ENCODE assay signal across 7 mouse cellular contexts in the genomic region with DNA sequence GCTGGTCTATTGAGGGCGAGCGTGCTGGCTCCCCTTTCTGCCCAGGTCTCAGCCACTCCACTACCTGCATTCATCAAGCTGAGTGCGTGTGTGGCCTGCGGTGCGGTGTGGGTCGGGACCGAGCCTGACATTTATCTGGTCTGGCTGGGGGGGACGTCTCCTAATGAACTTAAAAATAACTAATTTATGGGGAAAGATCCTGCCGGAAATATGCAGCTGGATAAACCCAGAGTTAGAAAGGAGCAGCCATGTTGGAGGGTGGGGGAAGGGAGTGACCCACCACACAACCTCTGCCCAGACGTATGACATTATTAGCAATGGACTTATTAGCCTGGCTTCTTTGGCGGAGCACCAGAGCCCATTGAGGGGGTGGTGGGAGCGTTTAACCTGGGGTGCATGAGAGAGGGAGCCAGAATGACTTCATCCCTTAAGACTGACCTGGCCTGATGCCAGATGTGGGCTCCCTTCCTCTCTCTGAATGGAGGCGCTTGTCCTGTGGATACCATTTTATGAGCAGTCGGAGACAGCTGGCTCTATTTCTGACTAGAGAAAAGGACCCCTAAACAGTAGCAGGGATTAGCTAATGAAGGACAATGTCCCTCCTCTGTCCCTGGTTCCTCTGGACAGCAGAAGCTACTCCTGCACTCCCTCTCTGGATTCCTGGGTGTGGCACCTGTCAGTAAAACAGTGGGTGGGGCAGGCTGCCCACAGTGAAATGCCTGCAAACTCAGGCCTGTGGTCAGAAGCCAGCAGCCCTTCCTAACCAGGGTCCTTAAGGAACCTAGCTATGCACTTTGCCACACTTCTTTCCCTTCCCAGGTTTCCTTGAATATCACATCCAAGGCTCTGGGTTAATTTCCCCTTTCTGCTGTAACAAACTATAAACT. TPM values are rescaled to one million over a fixed set of nuclear protein-coding genes. Genes with fewer than 3 reads are reported as not detected.
DNase-seq lines count a peak whose midpoint lies in the region; ATAC-seq and TF ChIP-seq lines count a peak whose summit lies in the region.

No protein-coding gene starts in this region.

- no peaks in the 10 kb centered on the region for H3K9me3 ChIP-seq in embryonic facial prominence, embryonic 10.5 days
- H3K9me3 ChIP-seq in heart, postnatal 0 days (replicated peaks; ENCODE audit: control insufficient read depth, low read length): no peaks in the 10 kb centered on the region
- H3K9me3 ChIP-seq in limb, embryonic 11.5 days (ENCODE audit: control insufficient read depth, low read length): no peaks in the 10 kb centered on the region
- H3K9me3 ChIP-seq in midbrain, embryonic 13.5 days: no peaks in the 10 kb centered on the region

- H3K4me1 ChIP-seq in embryonic facial prominence, embryonic 10.5 days: peaks cover 66% of the 10 kb centered on the region
- H3K4me1 ChIP-seq in heart, postnatal 0 days (ENCODE audit: control insufficient read depth, insufficient read depth): peaks cover 32% of the 10 kb centered on the region
- peaks cover 20% of the 10 kb centered on the region for H3K4me1 ChIP-seq in limb, embryonic 11.5 days (ENCODE audit: control insufficient read depth, insufficient read depth, low read length)
- H3K4me1 ChIP-seq in midbrain, embryonic 13.5 days (replicated peaks): peaks cover 57% of the 10 kb centered on the region

- H3K27me3 ChIP-seq in embryonic facial prominence, embryonic 10.5 days (replicated peaks; ENCODE audit: low read depth, poor library complexity, severe bottlenecking): peaks cover 55% of the 10 kb centered on the region
- no peaks in the 10 kb centered on the region for H3K27me3 ChIP-seq in heart, postnatal 0 days (ENCODE audit: control insufficient read depth, insufficient read depth, low read length)
- peaks cover 6% of the 10 kb centered on the region for H3K27me3 ChIP-seq in limb, embryonic 11.5 days (ENCODE audit: control insufficient read depth, insufficient read depth, low read length)
- peaks cover 52% of the 10 kb centered on the region for H3K27me3 ChIP-seq in midbrain, embryonic 13.5 days

- peak overlapping the region; percentile 18 for H3K9ac ChIP-seq in heart, postnatal 0 days (replicated peaks; ENCODE audit: low read depth, low read length)
- 0 out of 2 replicates have a peak overlapping the region, but pooled peaks have one; percentile 4 for H3K9ac ChIP-seq in limb, embryonic 11.5 days (ENCODE audit: low read length)
- H3K9ac ChIP-seq in midbrain, embryonic 13.5 days (replicated peaks): no peak overlapping the region

- peak overlapping the region; percentile 63 for H3K4me2 ChIP-seq in heart, postnatal 0 days (ENCODE audit: low read depth, low read length)
- peak overlapping the region; percentile 12; the same call in 1 of the 2 replicates for H3K4me2 ChIP-seq in limb, embryonic 11.5 days (ENCODE audit: low read depth, severe bottlenecking)
- peak overlapping the region; percentile 25 for H3K4me2 ChIP-seq in midbrain, embryonic 13.5 days (replicated peaks)

- ATAC-seq in heart, postnatal 0 days (ENCODE audit: insufficient read depth, low read depth): no peak
- ATAC-seq in limb, embryonic 11.5 days (ENCODE audit: insufficient number of reproducible peaks, low FRiP score, low TSS enrichment, low read depth): no peak
- ATAC-seq in midbrain, embryonic 13.5 days: peak; percentile 2; the same call in 1 of the 2 replicates

- H3K36me3 ChIP-seq in embryonic facial prominence, embryonic 10.5 days (replicated peaks): peaks cover 23% of the 10 kb centered on the region
- H3K36me3 ChIP-seq in heart, postnatal 0 days (replicated peaks; ENCODE audit: control insufficient read depth, insufficient read depth, low read length): peaks cover 38% of the 10 kb centered on the region
- no peaks in the 10 kb centered on the region for H3K36me3 ChIP-seq in limb, embryonic 11.5 days (ENCODE audit: control insufficient read depth, insufficient read depth, low read length)
- peaks cover 3% of the 10 kb centered on the region for H3K36me3 ChIP-seq in midbrain, embryonic 13.5 days

- peak; percentile 75 for DNase-seq in MN1 (ENCODE audit: low spot score)
- no peak for DNase-seq in embryonic facial prominence, embryonic 10.5 days (ENCODE audit: low spot score)
- DNase-seq in heart, postnatal 0 days (ENCODE audit: low spot score): peak; percentile 49
- DNase-seq in limb, embryonic 11.5 days (ENCODE audit: low spot score): no peak
- DNase-seq in yolk sac, embryonic 10.5 days (ENCODE audit: low spot score): no peak
- no peak for DNase-seq in layer of hippocampus, adult 18-20 months (ENCODE audit: low spot score in 2 of 2)

- TF ChIP-seq EP300 in heart, postnatal 0 days (IDR thresholded peaks at IDR 0.05; ENCODE audit: low read depth): no peak

- 45% methylated on average over 14 of the region's 14 CpGs for WGBS in embryonic facial prominence, embryonic 10.5 days
- 19% methylated on average over 14 of the region's 14 CpGs for WGBS in heart, postnatal 0 days
- WGBS in limb, embryonic 11.5 days: 39% methylated on average over 14 of the region's 14 CpGs
- WGBS in midbrain, embryonic 13.5 days: 35% methylated on average over 14 of the region's 14 CpGs

- H3K27ac ChIP-seq in embryonic facial prominence, embryonic 10.5 days (replicated peaks): 0 out of 2 replicates have a peak overlapping the region, but pooled peaks have one; percentile 24
- peak overlapping the region; percentile 92 for H3K27ac ChIP-seq in heart, postnatal 0 days (ENCODE audit: low read depth)
- no peak overlapping the region for H3K27ac ChIP-seq in limb, embryonic 11.5 days (replicated peaks; ENCODE audit: low read depth, low read length)
- H3K27ac ChIP-seq in midbrain, embryonic 13.5 days: no peak overlapping the region

- H3K4me3 ChIP-seq in embryonic facial prominence, embryonic 10.5 days: peak overlapping the region; percentile 23; the same call in 1 of the 2 replicates
- H3K4me3 ChIP-seq in heart, postnatal 0 days (ENCODE audit: low read depth, low read length): peak overlapping the region; percentile 65
- no peak overlapping the region for H3K4me3 ChIP-seq in limb, embryonic 11.5 days (ENCODE audit: low read depth, low read length)
- no peak overlapping the region; the same call in 1 of the 2 replicates for H3K4me3 ChIP-seq in midbrain, embryonic 13.5 days (replicated peaks)

- no peak for TF ChIP-seq CTCF in heart, postnatal 0 days (IDR thresholded peaks at IDR 0.05; ENCODE audit: low read depth)

RNA-seq across cellular contexts. Expression of a gene that starts 3.5 kb away (rescaled TPM):
- polyA plus RNA-seq in embryonic facial prominence, embryonic 10.5 days (2016; fragmentation: Nextera tagmentation; extraction: Ambion mirVana): 75.1 and 82.5 TPM in 2 replicates
- total RNA-seq in heart, postnatal 0 days (2014; rRNA removed; ENCODE audit: low replicate concordance): 235 and 276 TPM in 2 replicates
- 203 and 209 TPM in 2 replicates for polyA plus RNA-seq in heart, postnatal 0 days (2015; fragmentation: Nextera tagmentation; extraction: Ambion mirVana)
- polyA plus RNA-seq in limb, embryonic 11.5 days (2014; fragmentation: Nextera tagmentation; extraction: Ambion mirVana): 53.6 and 56.0 TPM in 2 replicates
- polyA plus RNA-seq in midbrain, embryonic 13.5 days (2015; fragmentation: Nextera tagmentation; extraction: Ambion mirVana): 44.0 and 49.9 TPM in 2 replicates
- total RNA-seq in layer of hippocampus, adult 18-20 months (2021): 10 to 100 TPM in 1 of 2 experiments, 1 to 10 TPM in 1; 9.2 to 11.7 TPM

RNA-seq across cellular contexts. Expression of a gene that starts 17.2 kb away (rescaled TPM):
- polyA plus RNA-seq in embryonic facial prominence, embryonic 10.5 days (2016; fragmentation: Nextera tagmentation; extraction: Ambion mirVana): 1.3 TPM in 2 replicates
- total RNA-seq in heart, postnatal 0 days (2014; rRNA removed; ENCODE audit: low replicate concordance): 3.6 and 6.6 TPM in 2 replicates
- polyA plus RNA-seq in heart, postnatal 0 days (2015; fragmentation: Nextera tagmentation; extraction: Ambion mirVana): 2.3 and 2.6 TPM in 2 replicates
- 0.68 and 1.3 TPM in 2 replicates for polyA plus RNA-seq in limb, embryonic 11.5 days (2014; fragmentation: Nextera tagmentation; extraction: Ambion mirVana)
- 1.9 and 2.0 TPM in 2 replicates for polyA plus RNA-seq in midbrain, embryonic 13.5 days (2015; fragmentation: Nextera tagmentation; extraction: Ambion mirVana)
- total RNA-seq in layer of hippocampus, adult 18-20 months (2021): 1 to 10 TPM; 3.4 to 4.0 TPM

RNA-seq across cellular contexts. Expression of a gene that starts 21.8 kb away (rescaled TPM):
- polyA plus RNA-seq in embryonic facial prominence, embryonic 10.5 days (2016; fragmentation: Nextera tagmentation; extraction: Ambion mirVana): 92.8 and 95.9 TPM in 2 replicates
- total RNA-seq in heart, postnatal 0 days (2014; rRNA removed; ENCODE audit: low replicate concordance): 3.2 and 15.5 TPM in 2 replicates
- 0.75 and 0.78 TPM in 2 replicates for polyA plus RNA-seq in heart, postnatal 0 days (2015; fragmentation: Nextera tagmentation; extraction: Ambion mirVana)
- polyA plus RNA-seq in limb, embryonic 11.5 days (2014; fragmentation: Nextera tagmentation; extraction: Ambion mirVana): 52.7 and 53.1 TPM in 2 replicates
- 89.0 and 94.9 TPM in 2 replicates for polyA plus RNA-seq in midbrain, embryonic 13.5 days (2015; fragmentation: Nextera tagmentation; extraction: Ambion mirVana)
- total RNA-seq in layer of hippocampus, adult 18-20 months (2021): 1 to 10 TPM; 3.9 to 4.8 TPM

RNA-seq across cellular contexts. Expression of a gene that starts 28.2 kb away (rescaled TPM):
- not detected in 2 replicates for polyA plus RNA-seq in embryonic facial prominence, embryonic 10.5 days (2016; fragmentation: Nextera tagmentation; extraction: Ambion mirVana)
- total RNA-seq in heart, postnatal 0 days (2014; rRNA removed; ENCODE audit: low replicate concordance): 1.9 and 5.8 TPM in 2 replicates
- 1.6 and 2.0 TPM in 2 replicates for polyA plus RNA-seq in heart, postnatal 0 days (2015; fragmentation: Nextera tagmentation; extraction: Ambion mirVana)
- polyA plus RNA-seq in limb, embryonic 11.5 days (2014; fragmentation: Nextera tagmentation; extraction: Ambion mirVana): 0.25 TPM in 1 of 2 replicates, not detected in the other
- polyA plus RNA-seq in midbrain, embryonic 13.5 days (2015; fragmentation: Nextera tagmentation; extraction: Ambion mirVana): 0.31 TPM in 1 of 2 replicates, not detected in the other
- total RNA-seq in layer of hippocampus, adult 18-20 months (2021): under 1 TPM; 0.33 to 0.47 TPM

RNA-seq across cellular contexts. Expression of a gene that starts 52.4 kb away (rescaled TPM):
- 0.12 TPM in 1 of 2 replicates, not detected in the other for polyA plus RNA-seq in embryonic facial prominence, embryonic 10.5 days (2016; fragmentation: Nextera tagmentation; extraction: Ambion mirVana)
- total RNA-seq in heart, postnatal 0 days (2014; rRNA removed; ENCODE audit: low replicate concordance): not detected in 2 replicates
- 0.12 and 0.19 TPM in 2 replicates for polyA plus RNA-seq in heart, postnatal 0 days (2015; fragmentation: Nextera tagmentation; extraction: Ambion mirVana)
- 0.14 TPM in 1 of 2 replicates, not detected in the other for polyA plus RNA-seq in limb, embryonic 11.5 days (2014; fragmentation: Nextera tagmentation; extraction: Ambion mirVana)
- 0.20 TPM in 1 of 2 replicates, not detected in the other for polyA plus RNA-seq in midbrain, embryonic 13.5 days (2015; fragmentation: Nextera tagmentation; extraction: Ambion mirVana)
- total RNA-seq in layer of hippocampus, adult 18-20 months (2021): under 1 TPM; 0.27 to 0.43 TPM

Comparison
In these comparisons a context has a peak if more than half of its experiments do, and no peak if none do; other contexts are left out.
1. DNase-seq: peak in MN1 (single experiment) and heart, postnatal 0 days (single experiment); none in embryonic facial prominence, embryonic 10.5 days (single experiment), limb, embryonic 11.5 days (single experiment), yolk sac, embryonic 10.5 days (single experiment) and layer of hippocampus, adult 18-20 months (0 of 2).
2. H3K27ac ChIP-seq: peak in embryonic facial prominence, embryonic 10.5 days (single experiment) and heart, postnatal 0 days (single experiment); none in limb, embryonic 11.5 days (single experiment) and midbrain, embryonic 13.5 days (single experiment).
3. H3K4me3 ChIP-seq: peak in embryonic facial prominence, embryonic 10.5 days (single experiment) and heart, postnatal 0 days (single experiment); none in limb, embryonic 11.5 days (single experiment) and midbrain, embryonic 13.5 days (single experiment).
4. H3K4me2 ChIP-seq: peak in every context shown above with its lines; median percentile 63 in heart, postnatal 0 days; 25 in midbrain, embryonic 13.5 days; 12 in limb, embryonic 11.5 days.
5. RNA of a gene that starts 21.8 kb away (polyA plus RNA-seq): 92.8 to 95.9 TPM in embryonic facial prominence, embryonic 10.5 days, 89.0 to 94.9 TPM in midbrain, embryonic 13.5 days and 52.7 to 53.1 TPM in limb, embryonic 11.5 days; 0.75 to 0.78 TPM in heart, postnatal 0 days; every median in the first group is over 10 times any median in the second.